Mouse (Mus musculus) MEL (cell line): ENCODE results near the gene Vpreb3. TPM values are rescaled to one million over a fixed set of nuclear protein-coding genes. Genes with fewer than 3 reads are reported as not detected.
A peak's percentile ranks its signal among the peaks of the same experiment; 100 is the strongest.

Experiments
- DNase-seq: peaks from one replicate; pipeline ENCODE4 v3.0.0; 2011; ENCODE audit warnings: low read depth, low spot score
- H3K27ac ChIP-seq: 2 replicates; pipeline ENCODE4 v1.5.1; 2012; ENCODE audit warnings: low read depth, mild to moderate bottlenecking, control low read depth, low read length, moderate library complexity; ENCODE audit not compliant: control insufficient read depth
- H3K27me3 ChIP-seq, 2 experiments: fragments of 150-350 bp in 1 of 2; sonication (generic) in 1 of 2; 2 replicates each; pipeline ENCODE4 v1.6.1; 2012; ENCODE audit warnings: low read length in 2 of 2, mild to moderate bottlenecking in 2 of 2, improper control_type of control experiment in 1 of 2, moderate library complexity in 1 of 2; ENCODE audit not compliant: insufficient read depth in 2 of 2, control insufficient read depth in 1 of 2
- H3K36me3 ChIP-seq, 2 experiments: 2 replicates each; pipeline ENCODE4 v1.6.1; 2012 to 2014; ENCODE audit warnings: low read length in 2 of 2, improper control_type of control experiment in 1 of 2, inconsistent platforms in 1 of 2, mild to moderate bottlenecking in 1 of 2; ENCODE audit not compliant: insufficient read depth in 2 of 2, control insufficient read depth in 1 of 2
- H3K4me1 ChIP-seq, 2 experiments: fragments of 150-350 bp in 1 of 2; sonication (generic) in 1 of 2; 2 replicates each; pipeline ENCODE4 v1.6.1; 2012; ENCODE audit warnings: low read length in 2 of 2, improper control_type of control experiment in 1 of 2, mild to moderate bottlenecking in 1 of 2; ENCODE audit not compliant: insufficient read depth in 2 of 2, control insufficient read depth in 1 of 2
- H3K4me3 ChIP-seq, 2 experiments: fragments of 150-350 bp in 1 of 2; sonication (generic) in 1 of 2; 2 replicates each; pipeline ENCODE4 v1.5.1; 2012; ENCODE audit warnings: low read depth in 2 of 2, low read length in 2 of 2, mild to moderate bottlenecking in 2 of 2, moderate library complexity in 2 of 2, control low read depth in 1 of 2, improper control_type of control experiment in 1 of 2; ENCODE audit not compliant: control insufficient read depth in 1 of 2, insufficient read depth in 1 of 2
- H3K79me2 ChIP-seq: 2 replicates; pipeline ENCODE4 v1.6.1; 2012; ENCODE audit warnings: mild to moderate bottlenecking, low read length, moderate library complexity; ENCODE audit not compliant: control insufficient read depth, poor library complexity, insufficient read depth
- H3K9ac ChIP-seq: 2 replicates; pipeline ENCODE4 v1.6.1; 2012; ENCODE audit warnings: low read depth, mild to moderate bottlenecking, control low read depth, low read length, moderate library complexity; ENCODE audit not compliant: control insufficient read depth, poor library complexity, severe bottlenecking
- H3K9me3 ChIP-seq: fragments of 150-350 bp; sonication (generic); replicated peaks from 2 replicates; pipeline ENCODE4 v1.6.1; 2012; ENCODE audit warnings: mild to moderate bottlenecking, low read length, improper control_type of control experiment, moderate library complexity; ENCODE audit not compliant: insufficient read depth
- CHD1 ChIP-seq: IDR thresholded peaks from 2 replicates; pipeline ENCODE4 v1.6.1; 2012; ENCODE audit warnings: low read depth, mild to moderate bottlenecking, inconsistent platforms, low read length, improper control_type of control experiment
- CHD2 ChIP-seq: IDR thresholded peaks from 2 replicates; pipeline ENCODE4 v1.6.1; 2011; ENCODE audit warnings: low read length, improper control_type of control experiment
- CTCF ChIP-seq, 3 experiments: IDR thresholded peaks in 2 of 3; conservative IDR thresholded peaks in 1 of 3; 2 replicates each; pipeline ENCODE4 v1.5.1; 2011 to 2012; ENCODE audit warnings: low read length in 3 of 3, low read depth in 2 of 3, mild to moderate bottlenecking in 2 of 3, improper control_type of control experiment in 1 of 3, inconsistent platforms in 1 of 3, mixed read lengths in 1 of 3, moderate library complexity in 1 of 3; ENCODE audit not compliant: control insufficient read depth in 1 of 3, insufficient read depth in 1 of 3, poor library complexity in 1 of 3, severe bottlenecking in 1 of 3
- E2F4 ChIP-seq: IDR thresholded peaks from 2 replicates; pipeline ENCODE4 v1.6.1; 2011; ENCODE audit warnings: low read depth, low read length, improper control_type of control experiment, borderline replicate concordance
- ELF1 ChIP-seq: IDR thresholded peaks from 2 replicates; pipeline ENCODE4 v1.6.1; 2014; ENCODE audit warnings: low read depth, mild to moderate bottlenecking, inconsistent platforms, low read length, improper control_type of control experiment, moderate library complexity
- EP300 ChIP-seq, 2 experiments: IDR thresholded peaks; 2 replicates each; pipeline ENCODE4 v1.6.1; 2011; ENCODE audit warnings: improper control_type of control experiment in 2 of 2, low read length in 2 of 2, low read depth in 1 of 2, mild to moderate bottlenecking in 1 of 2
- ETS1 ChIP-seq: IDR thresholded peaks from 2 replicates; pipeline ENCODE4 v1.6.1; 2012; ENCODE audit warnings: low read depth, mild to moderate bottlenecking, inconsistent platforms, low read length, improper control_type of control experiment, moderate library complexity
- GABPA ChIP-seq: IDR thresholded peaks from 2 replicates; pipeline ENCODE4 v1.6.1; 2012; ENCODE audit warnings: low read depth, mild to moderate bottlenecking, inconsistent platforms, low read length, improper control_type of control experiment, moderate library complexity
- GATA1 ChIP-seq: IDR thresholded peaks from 2 replicates; pipeline ENCODE4 v1.6.1; 2011; ENCODE audit warnings: low read depth, low read length, improper control_type of control experiment
- HCFC1 ChIP-seq: IDR thresholded peaks from 2 replicates; pipeline ENCODE4 v1.6.1; 2012; ENCODE audit warnings: low read depth, mild to moderate bottlenecking, inconsistent platforms, low read length, improper control_type of control experiment, moderate library complexity
- JUND ChIP-seq: IDR thresholded peaks from 2 replicates; pipeline ENCODE4 v1.6.1; 2011; ENCODE audit warnings: low read depth, mild to moderate bottlenecking, improper control_type of control experiment, low read length
- KAT2A ChIP-seq: conservative IDR thresholded peaks from 2 replicates; pipeline ENCODE4 v1.6.1; 2012; ENCODE audit warnings: low read depth, low read length, improper control_type of control experiment, inconsistent platforms
- MAFK ChIP-seq: IDR thresholded peaks from 2 replicates; pipeline ENCODE4 v1.6.1; 2011; ENCODE audit warnings: low read depth, mild to moderate bottlenecking, low read length, improper control_type of control experiment, borderline replicate concordance
- MAX ChIP-seq: IDR thresholded peaks from 2 replicates; pipeline ENCODE4 v1.6.1; 2011; ENCODE audit warnings: low read length, improper control_type of control experiment
- MAZ ChIP-seq: IDR thresholded peaks from 2 replicates; pipeline ENCODE4 v1.6.1; 2012; ENCODE audit warnings: low read depth, mild to moderate bottlenecking, inconsistent platforms, low read length, improper control_type of control experiment
- MEF2A ChIP-seq: IDR thresholded peaks from 2 replicates; pipeline ENCODE4 v1.6.1; 2014; ENCODE audit warnings: low read depth, mild to moderate bottlenecking, inconsistent platforms, low read length, improper control_type of control experiment; ENCODE audit not compliant: poor library complexity, insufficient replicate concordance, severe bottlenecking; ENCODE audit errors: extremely low read depth
- MXI1 ChIP-seq: IDR thresholded peaks from 2 replicates; pipeline ENCODE4 v1.6.1; 2011; ENCODE audit warnings: mild to moderate bottlenecking, low read depth, low read length, improper control_type of control experiment
- MYB ChIP-seq: IDR thresholded peaks from 2 replicates; pipeline ENCODE4 v1.6.1; 2011; ENCODE audit warnings: mild to moderate bottlenecking, low read depth, low read length, improper control_type of control experiment
- MYC ChIP-seq: IDR thresholded peaks from 2 replicates; pipeline ENCODE4 v1.6.1; 2011; ENCODE audit warnings: low read depth, mild to moderate bottlenecking, low read length, improper control_type of control experiment, moderate library complexity
- NRF1 ChIP-seq: IDR thresholded peaks from 2 replicates; pipeline ENCODE4 v1.6.1; 2014; ENCODE audit warnings: low read depth, mild to moderate bottlenecking, inconsistent platforms, low read length, improper control_type of control experiment, moderate library complexity; ENCODE audit not compliant: poor library complexity, insufficient read depth, severe bottlenecking
- POLR2A ChIP-seq, 2 experiments: IDR thresholded peaks; 2 replicates each; pipeline ENCODE4 v1.6.1; 2011 to 2012; ENCODE audit warnings: low read length in 2 of 2, mild to moderate bottlenecking in 2 of 2, control low read depth in 1 of 2, improper control_type of control experiment in 1 of 2, low read depth in 1 of 2, moderate library complexity in 1 of 2; ENCODE audit not compliant: control insufficient read depth in 1 of 2, insufficient read depth in 1 of 2, poor library complexity in 1 of 2
- POLR2AphosphoS2 ChIP-seq: IDR thresholded peaks from 2 replicates; pipeline ENCODE4 v1.6.1; 2011; ENCODE audit warnings: low read length, improper control_type of control experiment
- POLR2AphosphoS5 ChIP-seq: IDR thresholded peaks from 2 replicates; pipeline ENCODE4 v1.6.1; 2012; ENCODE audit warnings: low read depth, borderline replicate concordance, mild to moderate bottlenecking, inconsistent platforms, low read length, moderate library complexity, mixed read lengths
- RAD21 ChIP-seq: IDR thresholded peaks from 2 replicates; pipeline ENCODE4 v1.6.1; 2011; ENCODE audit warnings: mild to moderate bottlenecking, low read depth, low read length, improper control_type of control experiment
- RCOR1 ChIP-seq: IDR thresholded peaks from 2 replicates; pipeline ENCODE4 v1.6.1; 2012; ENCODE audit warnings: low read depth, mild to moderate bottlenecking, inconsistent platforms, low read length, improper control_type of control experiment
- SIN3A ChIP-seq: IDR thresholded peaks from 2 replicates; pipeline ENCODE4 v1.6.1; 2012; ENCODE audit warnings: low read length, improper control_type of control experiment, inconsistent platforms
- SMC3 ChIP-seq: IDR thresholded peaks from 2 replicates; pipeline ENCODE4 v1.6.1; 2011; ENCODE audit warnings: low read depth, low read length, improper control_type of control experiment
- TBP ChIP-seq: IDR thresholded peaks from 2 replicates; pipeline ENCODE4 v1.8.0; 2011; ENCODE audit warnings: low read depth, low read length, improper control_type of control experiment
- TCF12 ChIP-seq: IDR thresholded peaks from 2 replicates; pipeline ENCODE4 v1.6.1; 2014; ENCODE audit warnings: low read depth, mild to moderate bottlenecking, inconsistent platforms, low read length, improper control_type of control experiment, moderate library complexity
- UBTF ChIP-seq: IDR thresholded peaks from 2 replicates; pipeline ENCODE4 v1.6.1; 2012; ENCODE audit warnings: low read depth, mild to moderate bottlenecking, inconsistent platforms, low read length, improper control_type of control experiment, moderate library complexity, borderline replicate concordance; ENCODE audit not compliant: insufficient read depth
- USF1 ChIP-seq: IDR thresholded peaks from 2 replicates; pipeline ENCODE4 v1.6.1; 2014; ENCODE audit warnings: low read depth, mild to moderate bottlenecking, inconsistent platforms, low read length, improper control_type of control experiment, moderate library complexity
- USF2 ChIP-seq, 2 experiments: IDR thresholded peaks; 2 replicates each; pipeline ENCODE4 v1.6.1; 2011 to 2012; ENCODE audit warnings: improper control_type of control experiment in 2 of 2, low read length in 2 of 2, borderline replicate concordance in 1 of 2, inconsistent platforms in 1 of 2, low read depth in 1 of 2, mild to moderate bottlenecking in 1 of 2; ENCODE audit not compliant: insufficient read depth in 1 of 2
- ZC3H11A ChIP-seq: IDR thresholded peaks from 2 replicates; pipeline ENCODE4 v1.6.1; 2012; ENCODE audit warnings: low read depth, mild to moderate bottlenecking, inconsistent platforms, low read length, improper control_type of control experiment
- ZKSCAN1 ChIP-seq: IDR thresholded peaks from 2 replicates; pipeline ENCODE4 v1.6.1; 2012; ENCODE audit warnings: low read depth, mild to moderate bottlenecking, inconsistent platforms, low read length, improper control_type of control experiment, moderate library complexity
- ZMIZ1 ChIP-seq: IDR thresholded peaks from 2 replicates; pipeline ENCODE4 v1.6.1; 2012; ENCODE audit warnings: low read depth, mild to moderate bottlenecking, inconsistent platforms, low read length, improper control_type of control experiment, moderate library complexity
- ZNF384 ChIP-seq: IDR thresholded peaks from 2 replicates; pipeline ENCODE4 v1.6.1; 2012; ENCODE audit warnings: low read depth, mild to moderate bottlenecking, inconsistent platforms, low read length, improper control_type of control experiment
- polyA plus RNA-seq, 2 experiments: library from polyadenylated mRNA; stranded (reverse) in 1 of 2; unstranded in 1 of 2; fragments of >175 nt in 1 of 2; fragments of >200 nt in 1 of 2; gene quantifications; 2 replicates each; pipeline versions ENCODE4 v1.2.1 to v1.2.4; 2012; ENCODE audit warnings: low replicate concordance in 2 of 2, low read depth in 1 of 2; ENCODE audit not compliant: insufficient read length in 2 of 2, insufficient read depth in 1 of 2, missing spikeins in 1 of 2
- total RNA-seq: library from RNA; depleted of rRNA; stranded (reverse); fragments of 300-350 nt; gene quantifications from 2 replicates; pipeline ENCODE4 v1.2.3, GENCODE M21; 2012

Vpreb3 gene
- total and polyA plus RNA-seq, 3 experiments, result 0.27 to 0.88 TPM; not detected in 1

DNA sequence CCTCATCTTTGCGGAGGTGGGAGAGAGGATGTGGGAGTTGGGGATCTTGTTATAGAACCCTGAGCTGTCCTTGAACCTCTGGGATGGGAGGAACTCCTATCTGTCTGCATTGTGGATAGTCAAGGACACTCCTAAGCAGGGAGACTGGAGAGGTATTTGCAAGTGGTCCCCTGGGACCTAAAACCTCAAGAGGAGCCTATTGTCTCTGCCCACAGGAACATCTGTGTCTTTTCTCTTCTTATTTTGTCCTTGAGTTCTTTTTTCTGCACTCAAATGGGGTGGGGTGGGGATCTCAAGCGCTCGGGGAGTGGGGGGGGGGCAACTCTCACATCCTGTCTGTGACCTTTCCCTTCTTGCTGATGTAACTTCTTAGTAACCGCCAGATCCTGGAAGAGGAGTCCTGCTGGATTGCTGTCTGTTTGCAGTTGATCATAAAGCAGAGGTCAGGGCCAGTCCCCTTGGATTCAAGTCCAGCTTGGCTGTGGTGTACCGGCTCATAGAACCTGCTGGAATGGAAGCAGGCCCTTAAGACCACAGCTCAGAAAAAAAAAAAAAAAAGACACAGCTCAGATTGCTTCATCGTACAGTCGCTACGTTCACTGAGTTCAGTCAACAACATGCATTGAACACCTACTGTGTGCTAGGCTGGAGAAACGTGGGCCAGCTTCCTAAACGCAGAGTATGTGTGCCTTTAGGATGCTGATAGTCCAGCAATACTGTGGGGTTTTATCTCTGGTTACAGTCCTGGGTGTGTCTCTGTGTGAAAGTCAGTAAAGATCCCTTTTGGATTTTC, 4.8 kb upstream of the Vpreb3 start:
- peaks cover 14 to 46% of the 10 kb centered on the region in 2 experiments for H3K4me1 ChIP-seq
- TF ChIP-seq POLR2AphosphoS2, result 0 out of 2 replicates have a peak, but pooled peaks have one; percentile 26
- TF ChIP-seq TCF12, result peak; percentile 70; the same call in 1 of the 2 replicates
- TF ChIP-seq MAFK, result no peak
- TF ChIP-seq ETS1, result no peak
- TF ChIP-seq JUND, result no peak
- peak; percentile 69 to 77 for TF ChIP-seq EP300 (IDR thresholded peaks at IDR 0.05; ENCODE audit: low read depth in 1 of 2, low read length in 2 of 2)
- no peak for TF ChIP-seq CHD1
- no peak for TF ChIP-seq ELF1
- TF ChIP-seq MAX, result no peak
- TF ChIP-seq CTCF (IDR thresholded peaks at IDR 0.05 in 2 of 3, conservative IDR thresholded peaks at IDR 0.05 in 1 of 3; ENCODE audit: control insufficient read depth in 1 of 3, insufficient read depth in 1 of 3, low read depth in 2 of 3, low read length in 3 of 3, poor library complexity in 1 of 3, severe bottlenecking in 1 of 3), result no peak
- no peak for TF ChIP-seq USF2 (IDR thresholded peaks at IDR 0.05; ENCODE audit: borderline replicate concordance in 1 of 2, insufficient read depth in 1 of 2, low read depth in 1 of 2, low read length in 2 of 2)
- TF ChIP-seq MXI1, result no peak
- no peak for TF ChIP-seq GABPA
- peak; percentile 50; the same call in 1 of the 2 replicates for TF ChIP-seq SIN3A
- no peak for TF ChIP-seq ZMIZ1
- no peak for TF ChIP-seq KAT2A
- no peak for TF ChIP-seq SMC3
- TF ChIP-seq E2F4, result no peak
- TF ChIP-seq GATA1, result peak; percentile 52
- TF ChIP-seq USF1, result no peak
- TF ChIP-seq RAD21, result no peak
- TF ChIP-seq ZC3H11A, result no peak
- no peak for TF ChIP-seq TBP
- no peak for TF ChIP-seq POLR2AphosphoS5
- no peak for TF ChIP-seq HCFC1
- TF ChIP-seq CHD2, result no peak
- TF ChIP-seq POLR2A (IDR thresholded peaks at IDR 0.05; ENCODE audit: control insufficient read depth in 1 of 2, insufficient read depth in 1 of 2, low read depth in 1 of 2, low read length in 2 of 2, poor library complexity in 1 of 2), result no peak
- TF ChIP-seq UBTF, result no peak
- 0 out of 2 replicates have a peak, but pooled peaks have one; percentile 50 for TF ChIP-seq RCOR1
- TF ChIP-seq NRF1, result no peak
- TF ChIP-seq MYC, result 0 out of 2 replicates have a peak, but pooled peaks have one; percentile 36
- no peak for TF ChIP-seq MYB
- peak; percentile 43; the same call in 1 of the 2 replicates for TF ChIP-seq ZNF384
- TF ChIP-seq ZKSCAN1, result peak; percentile 99
- TF ChIP-seq MEF2A, result no peak
- TF ChIP-seq MAZ, result no peak

More for the DNA sequence above, 4.8 kb upstream of the Vpreb3 start:
- peak; percentile 61 for DNase-seq
- Histone ChIP-seq H3K9me3 (no peaks in the 10 kb centered on the region), H3K9ac (peak overlapping the region; percentile 35), H3K36me3 (peaks cover 0 to 41% of the 10 kb centered on the region in 2 experiments; a peak in 2 of 4 replicates), H3K27me3 (no peaks in the 10 kb centered on the region), H3K79me2 (peaks cover 9% of the 10 kb centered on the region), H3K27ac (peak overlapping the region; percentile 59), H3K4me3 (no peak overlapping the region)
